Mouse (Mus musculus): ENCODE measurements around the gene Arrdc1.

Gene Arrdc1

GRCm38 (mm10) chr2:24904823-24905652, 30.0 kb downstream of the Arrdc1 start:
- POLR2A ChIA-PET: interaction anchor here in 3 of 4 experiments (0.7 to 2.6 kb wide), 10 partner anchors 14 to 301 kb away, joined by 3 to 19 read pairs (median 6); partner anchors contain the start of genes Arrdc1 (in 2 of the 3), Ehmt1 (in 2 of the 3) and Zmynd19 (in 1 of the 3)
- CTCF ChIA-PET: interaction anchor here in 3 of 4 experiments (0.5 to 0.7 kb wide), 7 partner anchors 18 to 335 kb away, joined by 3 to 19 read pairs (median 5); no protein-coding TSS in a partner anchor

DNA sequence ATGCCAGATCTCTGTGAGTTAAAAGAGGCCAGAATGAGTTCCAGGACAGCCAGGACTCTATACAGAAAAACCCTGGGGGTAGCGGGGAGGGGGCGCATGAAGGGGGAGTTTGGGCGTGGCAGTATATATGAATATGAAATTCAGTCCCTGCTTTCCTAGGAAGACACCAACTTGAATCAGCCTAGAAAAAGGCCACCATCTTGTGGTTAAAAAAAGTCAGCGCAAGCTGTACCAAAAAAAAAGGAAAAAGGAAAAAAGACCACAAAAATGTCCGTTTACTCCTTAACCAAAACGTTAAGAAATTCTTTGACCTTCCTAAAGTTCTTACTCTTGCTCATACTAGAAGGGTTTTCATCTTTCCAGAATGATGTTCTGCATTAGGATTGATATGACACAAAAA, 32.1 kb downstream of the Arrdc1 start:
- POLR2A ChIA-PET: interaction anchor here in 2 of 4 experiments (0.6 to 1.9 kb wide), 4 partner anchors 10 to 60 kb away, joined by 3 to 9 read pairs (median 5); partner anchors contain the start of gene Arrdc1 (in 2 of the 2)
- CTCF ChIA-PET: interaction anchor here in 1 of 4 experiments (0.5 to 0.6 kb wide), 2 partner anchors 32 to 845 kb away, joined by 4 to 8 read pairs; partner anchors contain the start of gene Arrdc1

DNA sequence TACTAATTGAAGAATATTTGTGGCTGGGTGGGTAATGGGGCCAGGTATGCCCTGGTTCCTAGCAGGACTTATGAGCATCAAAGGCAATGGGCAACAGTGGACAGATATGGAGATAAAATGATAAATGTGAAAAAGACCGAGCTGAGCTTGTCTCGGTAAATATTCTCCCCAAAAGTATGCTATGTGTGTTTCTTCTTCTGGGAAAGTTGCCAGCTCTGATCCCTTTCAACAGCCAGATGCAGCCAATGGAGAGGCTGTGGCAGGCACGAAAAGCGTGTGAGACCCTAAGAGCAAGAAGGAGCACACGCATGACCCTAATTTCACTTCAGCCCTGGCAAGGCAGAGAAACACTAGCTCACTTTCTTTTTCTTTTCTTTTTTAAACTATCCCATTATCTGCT, 34.0 kb downstream of the Arrdc1 start:
- POLR2A ChIA-PET: interaction anchor here in 3 of 4 experiments (0.6 to 2.6 kb wide), 4 partner anchors 12 to 1219 kb away, joined by 3 to 10 read pairs (median 6); partner anchors contain the start of genes Arrdc1 (in 1 of the 3) and Ehmt1 (in 1 of the 3)
- CTCF ChIA-PET: interaction anchor here in 1 of 4 experiments (0.8 kb wide), 1 partner anchor 11 kb away, joined by 3 read pairs; no protein-coding TSS in a partner anchor

DNA sequence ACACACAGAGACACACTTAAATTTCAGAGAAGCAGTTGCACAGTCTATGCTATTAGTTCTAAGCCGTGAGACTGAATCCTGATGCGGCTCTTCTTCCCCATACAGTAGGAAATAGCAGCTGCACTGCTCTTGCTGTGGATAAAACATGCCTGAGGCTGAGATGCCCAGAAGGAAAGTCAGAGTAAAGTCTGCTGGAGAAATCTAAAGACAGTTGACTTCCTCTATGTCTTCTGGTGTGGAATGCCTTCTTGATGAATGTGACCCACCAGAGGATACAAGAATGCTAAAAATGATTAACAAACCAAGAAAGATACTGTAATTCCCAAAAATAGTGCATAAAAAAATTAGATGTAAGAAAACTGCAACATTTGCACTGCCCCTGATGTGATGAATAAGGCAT, 35.8 kb downstream of the Arrdc1 start:
- POLR2A ChIA-PET: interaction anchor here in 1 of 4 experiments (1.0 to 1.7 kb wide), 3 partner anchors 9 to 36 kb away, joined by 3 to 5 read pairs (median 4); partner anchors contain the start of gene Arrdc1
- CTCF ChIA-PET: interaction anchor here in 1 of 4 experiments (1.5 kb wide), 1 partner anchor 10 kb away, joined by 4 read pairs; no protein-coding TSS in a partner anchor

DNA sequence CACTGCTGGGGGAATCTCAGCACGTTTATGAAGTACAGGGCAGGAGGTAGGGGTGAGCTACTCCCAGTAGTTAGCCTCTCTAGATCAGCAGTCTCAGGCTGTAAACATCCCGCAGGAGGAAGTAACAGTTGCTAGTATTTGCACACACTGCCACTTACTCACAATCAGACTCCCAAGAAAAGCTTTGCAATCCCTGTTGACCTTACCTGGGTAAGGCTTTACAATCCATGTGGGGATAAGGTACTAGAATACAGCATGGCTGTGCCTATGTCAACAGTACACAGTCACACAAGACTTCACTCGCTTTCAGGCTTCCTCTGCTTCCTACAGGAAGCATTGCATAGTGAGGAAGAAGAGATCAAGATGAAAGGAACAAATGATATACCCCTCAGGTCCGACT, 38.3 kb downstream of the Arrdc1 start:
- ChIA-PET CTCF (interaction anchor here in 2 of 4 experiments (1.2 to 1.5 kb wide), 2 partner anchors 8 to 16 kb away, joined by 3 to 4 read pairs; no protein-coding TSS in a partner anchor), POLR2A (no interaction called here)

GRCm38 (mm10) chr2:24894211-24894610, 40.8 kb downstream of the Arrdc1 start:
- CTCF ChIA-PET: no interaction called here
- POLR2A ChIA-PET: no interaction called here

DNA sequence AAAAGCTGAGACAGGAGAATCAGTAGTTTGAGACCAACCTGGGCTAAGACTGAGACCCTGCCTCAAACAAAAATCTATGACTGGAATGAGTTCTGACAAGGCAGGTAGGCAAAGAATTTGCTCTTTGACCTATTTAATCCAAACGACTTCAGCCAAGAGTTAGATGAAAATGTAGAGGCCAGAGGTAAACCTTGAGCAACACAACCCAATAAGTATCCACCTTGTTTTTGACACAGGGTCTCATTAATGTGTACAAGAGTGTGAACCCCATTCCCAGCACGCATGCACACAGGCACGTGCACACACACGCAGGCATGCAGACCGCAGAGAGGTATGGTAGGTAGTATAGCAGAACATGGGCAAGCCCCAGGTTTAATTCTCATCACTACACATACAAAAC, 42.7 kb downstream of the Arrdc1 start:
- ChIA-PET CTCF (interaction anchor here in 1 of 4 experiments (0.5 kb wide), 1 partner anchor 302 kb away, joined by 3 read pairs; no protein-coding TSS in a partner anchor), POLR2A (interaction anchor here in 1 of 4 experiments (0.9 to 1.8 kb wide), 2 partner anchors 12 to 58 kb away, joined by 3 to 5 read pairs; partner anchors contain the start of gene Zmynd19)

GRCm38 (mm10) chr2:24890541-24891447, 44.3 kb downstream of the Arrdc1 start:
- CTCF ChIA-PET: interaction anchor here in 3 of 4 experiments (0.7 to 1.5 kb wide), 5 partner anchors 10 to 85 kb away, joined by 3 to 5 read pairs (median 3); partner anchors contain the start of genes Ehmt1 (in 1 of the 3) and Pnpla7 (in 1 of the 3)
- POLR2A ChIA-PET: interaction anchor here in 2 of 4 experiments (0.7 to 2.8 kb wide), 6 partner anchors 9 to 128 kb away, joined by 3 to 10 read pairs (median 4); partner anchors contain the start of genes Arrdc1 (in 1 of the 2) and Zmynd19 (in 1 of the 2)

GRCm38 (mm10) chr2:24888895-24889294, 46.2 kb downstream of the Arrdc1 start:
- CTCF ChIA-PET: interaction anchor here in 3 of 4 experiments (0.6 to 1.8 kb wide), 13 partner anchors 8 to 345 kb away, joined by 3 to 5 read pairs (median 3); partner anchors contain the start of genes Arrdc1 (in 1 of the 3) and Ehmt1 (in 1 of the 3)
- POLR2A ChIA-PET: interaction anchor here in 2 of 4 experiments (1.5 to 2.8 kb wide), 4 partner anchors 11 to 61 kb away, joined by 5 to 10 read pairs (median 6); partner anchors contain the start of gene Arrdc1 (in 1 of the 2)

GRCm38 (mm10) chr2:24880686-24881085, 54.4 kb downstream of the Arrdc1 start:
- POLR2A ChIA-PET: interaction anchor here in 2 of 4 experiments (1.0 to 1.4 kb wide), 5 partner anchors 12 to 103 kb away, joined by 3 read pairs; no protein-coding TSS in a partner anchor
- CTCF ChIA-PET: interaction anchor here in 2 of 4 experiments (0.7 to 1.3 kb wide), 2 partner anchors 8 to 9 kb away, joined by 3 read pairs; no protein-coding TSS in a partner anchor
